Mouse (Mus musculus) CH12.LX (cell line): ENCODE data around the gene Olfr160. TPM values are rescaled to one million over a fixed set of nuclear protein-coding genes. Genes with fewer than 3 reads are reported as not detected.

Experiments used
- DNase-seq: peaks from one replicate; pipeline ENCODE4 v3.0.0-alpha.2; 2013; ENCODE audit errors: extremely low read depth
- H3K27ac ChIP-seq: 2 replicates; pipeline ENCODE4 v1.5.1; 2012; ENCODE audit warnings: low read depth, mild to moderate bottlenecking, control low read depth, moderate library complexity; ENCODE audit not compliant: insufficient read depth
- H3K27me3 ChIP-seq: replicated peaks from 2 replicates; pipeline ENCODE3; 2012; ENCODE audit warnings: inconsistent platforms
- H3K36me3 ChIP-seq, 2 experiments: replicated peaks in 1 of 2; 2 replicates each; pipeline versions ENCODE3 to v1.6.1; 2012; ENCODE audit warnings: inconsistent platforms in 1 of 2, low read length in 1 of 2, mild to moderate bottlenecking in 1 of 2, mixed read lengths in 1 of 2, moderate library complexity in 1 of 2; ENCODE audit not compliant: control insufficient read depth in 1 of 2, insufficient read depth in 1 of 2
- H3K4me1 ChIP-seq, 2 experiments: 2 replicates each; pipeline ENCODE4 v1.6.1; 2012; ENCODE audit warnings: inconsistent platforms in 1 of 2, moderate library complexity in 1 of 2; ENCODE audit not compliant: insufficient read depth in 2 of 2, control insufficient read depth in 1 of 2
- H3K4me2 ChIP-seq: 2 replicates; pipeline ENCODE4 v1.6.1; 2012; ENCODE audit warnings: low read depth, mild to moderate bottlenecking, control low read depth; ENCODE audit not compliant: poor library complexity, insufficient read depth, severe bottlenecking
- H3K4me3 ChIP-seq, 3 experiments: fragments of 150-350 bp in 1 of 3; sonication (generic) in 1 of 3; replicated peaks in 1 of 3; 2 replicates each; pipeline versions ENCODE3 to v1.5.1; 2011 to 2012; ENCODE audit warnings: low read depth in 2 of 3, low read length in 2 of 3, mild to moderate bottlenecking in 2 of 3, moderate library complexity in 2 of 3, control low read depth in 1 of 3, improper control_type of control experiment in 1 of 3, inconsistent platforms in 1 of 3, mixed read lengths in 1 of 3; ENCODE audit not compliant: poor library complexity in 1 of 3
- H3K79me2 ChIP-seq: replicated peaks from 2 replicates; pipeline ENCODE4 v1.6.1; 2012; ENCODE audit warnings: mild to moderate bottlenecking, moderate library complexity; ENCODE audit not compliant: control insufficient read depth, poor library complexity, insufficient read depth, severe bottlenecking; ENCODE audit errors: extremely low read depth
- H3K9ac ChIP-seq: 2 replicates; pipeline ENCODE4 v1.6.1; 2012; ENCODE audit warnings: low read depth, mild to moderate bottlenecking, control low read depth, moderate library complexity; ENCODE audit not compliant: insufficient read depth
- H3K9me3 ChIP-seq: replicated peaks from 2 replicates; pipeline ENCODE3; 2012; ENCODE audit warnings: low read length, inconsistent platforms, mixed read lengths
- BHLHE40 ChIP-seq: IDR thresholded peaks from 2 replicates; pipeline ENCODE4 v1.6.1; 2011; ENCODE audit warnings: mild to moderate bottlenecking, low read depth, low read length, improper control_type of control experiment
- CHD2 ChIP-seq: IDR thresholded peaks from 2 replicates; pipeline ENCODE4 v1.6.1; 2011; ENCODE audit warnings: low read length, improper control_type of control experiment
- E2F4 ChIP-seq: IDR thresholded peaks from 2 replicates; pipeline ENCODE4 v1.6.1; 2011; ENCODE audit warnings: low read depth, low read length, improper control_type of control experiment; ENCODE audit not compliant: insufficient replicate concordance
- EP300 ChIP-seq: IDR thresholded peaks from 2 replicates; pipeline ENCODE4 v1.6.1; 2011; ENCODE audit warnings: low read length, improper control_type of control experiment
- ETS1 ChIP-seq: conservative IDR thresholded peaks from 2 replicates; pipeline ENCODE4 v1.6.1; 2012; ENCODE audit warnings: low read depth, mild to moderate bottlenecking, inconsistent platforms, low read length, improper control_type of control experiment, moderate library complexity
- IRF4 ChIP-seq: IDR thresholded peaks from 2 replicates; pipeline ENCODE4 v1.6.1; 2014; ENCODE audit warnings: low read depth, mild to moderate bottlenecking, inconsistent platforms, low read length, improper control_type of control experiment
- JUN ChIP-seq: IDR thresholded peaks from 2 replicates; pipeline ENCODE4 v1.6.1; 2011; ENCODE audit warnings: low read depth, mild to moderate bottlenecking, low read length, improper control_type of control experiment, moderate library complexity; ENCODE audit not compliant: insufficient read depth
- JUND ChIP-seq: conservative IDR thresholded peaks from 2 replicates; pipeline ENCODE4 v1.6.1; 2011; ENCODE audit warnings: low read depth, low read length, improper control_type of control experiment
- KAT2A ChIP-seq: IDR thresholded peaks from 2 replicates; pipeline ENCODE4 v1.6.1; 2012; ENCODE audit warnings: low read length, improper control_type of control experiment, inconsistent platforms; ENCODE audit not compliant: insufficient replicate concordance
- MAX ChIP-seq: IDR thresholded peaks from 2 replicates; pipeline ENCODE4 v1.6.1; 2011; ENCODE audit warnings: low read length, improper control_type of control experiment
- MAZ ChIP-seq: IDR thresholded peaks from 2 replicates; pipeline ENCODE4 v1.6.1; 2012; ENCODE audit warnings: low read depth, mild to moderate bottlenecking, inconsistent platforms, low read length, improper control_type of control experiment, moderate library complexity
- MEF2A ChIP-seq: IDR thresholded peaks from 2 replicates; pipeline ENCODE4 v1.6.1; 2014; ENCODE audit warnings: low read depth, mild to moderate bottlenecking, inconsistent platforms, low read length, improper control_type of control experiment, borderline replicate concordance
- MYC ChIP-seq: IDR thresholded peaks from 2 replicates; pipeline ENCODE4 v1.6.1; 2011; ENCODE audit warnings: low read depth, mild to moderate bottlenecking, improper control_type of control experiment, low read length
- NELFE ChIP-seq: IDR thresholded peaks from 2 replicates; pipeline ENCODE4 v1.6.1; 2011; ENCODE audit warnings: low read depth, low read length, improper control_type of control experiment
- PAX5 ChIP-seq: IDR thresholded peaks from 2 replicates; pipeline ENCODE4 v1.6.1; 2012; ENCODE audit warnings: low read length, inconsistent platforms, mixed read lengths
- POLR2AphosphoS2 ChIP-seq: IDR thresholded peaks from 2 replicates; pipeline ENCODE4 v1.6.1; 2011; ENCODE audit warnings: low read depth, low read length, improper control_type of control experiment
- RAD21 ChIP-seq: IDR thresholded peaks from 2 replicates; pipeline ENCODE4 v1.6.1; 2011; ENCODE audit warnings: low read depth, mild to moderate bottlenecking, low read length, improper control_type of control experiment, moderate library complexity
- SMC3 ChIP-seq: IDR thresholded peaks from 2 replicates; pipeline ENCODE4 v1.6.1; 2011; ENCODE audit warnings: low read depth, low read length, improper control_type of control experiment
- TBP ChIP-seq: conservative IDR thresholded peaks from 2 replicates; pipeline ENCODE4 v1.6.1; 2011; ENCODE audit warnings: low read depth, low read length, improper control_type of control experiment
- ZC3H11A ChIP-seq: IDR thresholded peaks from 2 replicates; pipeline ENCODE4 v1.6.1; 2012; ENCODE audit warnings: low read depth, mild to moderate bottlenecking, inconsistent platforms, low read length, improper control_type of control experiment
- ZMIZ1 ChIP-seq: IDR thresholded peaks from 2 replicates; pipeline ENCODE4 v1.6.1; 2012; ENCODE audit warnings: low read depth, mild to moderate bottlenecking, inconsistent platforms, low read length, improper control_type of control experiment
- ZNF384 ChIP-seq: IDR thresholded peaks from 2 replicates; pipeline ENCODE4 v1.6.1; 2012; ENCODE audit warnings: low read depth, low read length, improper control_type of control experiment, inconsistent platforms
- dilution Hi-C: fragments of 300-500 bp; cut with MboI; formaldehyde crosslinking; loops from 2 replicates; pipeline ENCODE4 v1.14.3; 2020; ENCODE audit warnings: low sequenced_read_pairs; ENCODE audit not compliant: extremely low pct_unique_long_range_greater_than_20kb, extremely low pct_ligation_motif_present
- in situ Hi-C: fragments of 300-500 bp; cut with MboI; formaldehyde crosslinking; loops from 3 replicates; pipeline ENCODE4 v1.14.3; 2019; ENCODE audit warnings: low sequenced_read_pairs, low pct_ligation_motif_present, low pct_unique_long_range_greater_than_20kb, mixed read lengths
- polyA plus RNA-seq: library from polyadenylated mRNA; unstranded; fragments of >175 nt; gene quantifications from 2 replicates; pipeline ENCODE4 v1.2.1, GENCODE M21; 2012; ENCODE audit warnings: low read depth; ENCODE audit not compliant: insufficient read length
- total RNA-seq, 2 experiments: library from RNA; depleted of rRNA; stranded (reverse); fragments of 300-350 nt in 1 of 2; fragments of >200 nt in 1 of 2; gene quantifications; 2 replicates each; pipeline ENCODE4 v1.2.3; 2012 to 2014

Gene Olfr160
- total and polyA plus RNA-seq, 3 experiments: not detected

DNA sequence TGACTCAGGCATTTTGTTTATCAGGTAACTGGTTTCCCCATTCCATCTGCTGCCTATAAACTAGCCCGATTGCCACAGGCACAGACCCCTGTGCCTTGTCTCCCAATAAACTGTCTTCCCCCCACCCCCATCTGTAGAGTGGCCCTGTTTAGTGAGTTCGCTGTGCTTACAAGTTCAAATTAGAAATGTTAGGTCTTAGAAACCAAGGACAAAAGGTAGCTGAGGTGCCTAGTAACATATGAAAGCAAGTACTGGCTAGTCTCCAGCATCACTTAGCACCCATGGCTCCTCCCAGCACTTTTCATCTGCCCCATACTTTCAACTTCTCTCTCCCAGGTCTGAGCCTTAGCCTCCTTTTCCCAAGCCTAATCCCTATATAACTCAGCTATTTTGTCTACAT, 45.7 kb upstream of the Olfr160 start:
- H3K9me3 ChIP-seq: no peaks in the 10 kb centered on the region
- dilution Hi-C loops (no loop called here), in situ Hi-C loops (loop anchor here (25.0 kb wide), 1 partner anchor 176 kb away; no protein-coding TSS in a partner anchor)
- no peaks in the 10 kb centered on the region for H3K36me3 ChIP-seq
- H3K9ac ChIP-seq: no peak overlapping the region
- H3K4me2 ChIP-seq: no peak overlapping the region
- H3K27ac ChIP-seq: no peak overlapping the region
- TF ChIP-seq MYC (no peak), MAX (no peak), ZC3H11A (no peak), EP300 (no peak), MEF2A (no peak), JUND (no peak), MAZ (no peak), TBP (no peak), RAD21 (no peak), ETS1 (no peak), IRF4 (no peak), NELFE (no peak), POLR2AphosphoS2 (no peak)
- H3K4me3 ChIP-seq: no peak overlapping the region
- H3K27me3 ChIP-seq: no peaks in the 10 kb centered on the region
- DNase-seq: no peak
- no peaks in the 10 kb centered on the region for H3K4me1 ChIP-seq
- no peaks in the 10 kb centered on the region for H3K79me2 ChIP-seq

DNA sequence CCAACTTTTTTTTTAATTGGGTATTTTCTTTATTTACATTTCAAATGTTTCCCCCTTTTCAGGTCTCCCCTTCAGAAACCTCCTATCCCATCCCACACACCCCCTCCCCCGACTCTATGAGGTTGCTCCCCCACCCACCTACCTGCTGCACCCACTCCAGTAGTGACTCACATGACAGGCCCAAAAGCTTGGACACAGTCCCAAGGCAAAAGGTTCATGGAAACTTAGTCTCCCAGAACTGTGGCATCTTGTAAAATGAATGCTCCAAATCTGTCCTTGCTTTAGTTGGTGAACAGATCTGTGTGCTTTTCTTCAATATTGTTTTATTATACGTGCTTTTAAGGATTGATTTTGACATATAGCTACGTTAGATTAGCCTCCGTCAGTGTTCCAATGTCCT, 36.0 kb upstream of the Olfr160 start:
- Histone ChIP-seq H3K27ac (no peak overlapping the region), H3K4me1 (no peaks in the 10 kb centered on the region), H3K4me2 (no peak overlapping the region), H3K27me3 (no peaks in the 10 kb centered on the region), H3K9me3 (no peaks in the 10 kb centered on the region), H3K36me3 (no peaks in the 10 kb centered on the region), H3K4me3 (no peak overlapping the region), H3K9ac (no peak overlapping the region), H3K79me2 (no peaks in the 10 kb centered on the region)
- in situ Hi-C loops: loop anchor here (25.0 kb wide), 1 partner anchor 185 kb away; no protein-coding TSS in a partner anchor
- dilution Hi-C loops: no loop called here
- no peak for DNase-seq
- no peak for TF ChIP-seq MAX
- TF ChIP-seq ZMIZ1: no peak
- no peak for TF ChIP-seq SMC3
- no peak for TF ChIP-seq JUND
- TF ChIP-seq TBP: no peak
- TF ChIP-seq EP300: no peak
- no peak for TF ChIP-seq PAX5
- TF ChIP-seq E2F4: no peak
- no peak for TF ChIP-seq ZNF384
- no peak for TF ChIP-seq NELFE
- TF ChIP-seq BHLHE40: no peak
- no peak for TF ChIP-seq CHD2
- TF ChIP-seq KAT2A: no peak
- no peak for TF ChIP-seq JUN
- no peak for TF ChIP-seq IRF4
